Mouse (Mus musculus) liver, embryonic 15.5 days (tissue): ENCODE results near the gene Scpep1. TPM values are rescaled to one million over a fixed set of nuclear protein-coding genes. Genes with fewer than 3 reads are reported as not detected.
"Not testable (repeated sequence)": the region's sequence is repeated elsewhere in the genome, so short reads cannot be mapped to it uniquely, and the experiment has no call there.

ENCODE experiments used
- ATAC-seq: fragments of 200-750 bp; cut with Nextera tagmentation; 2 replicates; pipeline ENCODE4 v1.8.0; 2017; ENCODE audit warnings: moderate number of reproducible peaks, mild to moderate bottlenecking, moderate library complexity; ENCODE audit not compliant: insufficient read depth
- H3K27ac ChIP-seq: fragments of 300-500 bp; sonication (generic); replicated peaks from 2 replicates; pipeline ENCODE4 v1.5.1; 2015; ENCODE audit warnings: mild to moderate bottlenecking, inconsistent platforms
- H3K27me3 ChIP-seq: fragments of 300-500 bp; sonication (generic); 2 replicates; pipeline ENCODE4 v1.6.1; 2015; ENCODE audit warnings: mild to moderate bottlenecking, inconsistent platforms
- H3K36me3 ChIP-seq: fragments of 300-500 bp; sonication (generic); replicated peaks from 2 replicates; pipeline ENCODE4 v1.6.1; 2015; ENCODE audit warnings: moderate library complexity, mild to moderate bottlenecking, inconsistent platforms
- H3K4me1 ChIP-seq: fragments of 300-500 bp; sonication (generic); replicated peaks from 2 replicates; pipeline ENCODE4 v1.6.1; 2015; ENCODE audit warnings: inconsistent platforms
- H3K4me2 ChIP-seq: fragments of 300-500 bp; sonication (generic); 2 replicates; pipeline ENCODE4 v1.6.1; 2015; ENCODE audit warnings: moderate library complexity, mild to moderate bottlenecking, inconsistent platforms
- H3K4me3 ChIP-seq: fragments of 300-500 bp; sonication (generic); replicated peaks from 2 replicates; pipeline ENCODE4 v1.5.1; 2015; ENCODE audit warnings: mild to moderate bottlenecking, inconsistent platforms
- H3K9ac ChIP-seq: fragments of 300-500 bp; sonication (generic); 2 replicates; pipeline ENCODE4 v1.6.1; 2015; ENCODE audit warnings: moderate library complexity, mild to moderate bottlenecking, inconsistent platforms
- H3K9me3 ChIP-seq: fragments of 300-500 bp; sonication (generic); replicated peaks from 2 replicates; pipeline ENCODE4 v1.6.1; 2016; ENCODE audit warnings: inconsistent platforms
- WGBS: fragments of 180-500 bp; shearing (Covaris S2); methylation state at CpG from one replicate; pipeline ENCODE4 v1.1.7; 2015; ENCODE audit warnings: mixed read lengths; ENCODE audit not compliant: insufficient replicate concordance; 5-methylcytosine and 5-hydroxymethylcytosine counted together
- polyA plus RNA-seq: library from polyadenylated mRNA; unstranded; fragments of >200 nt; fragmentation: Nextera tagmentation; extraction: Ambion mirVana; gene quantifications from 2 replicates; pipeline ENCODE4 v1.2.1, GENCODE M21; 2015

Scpep1 gene
- polyA plus RNA-seq, 1 experiment from 2014 or later = 47.8 TPM

GRCm38 (mm10) chr11:88997343-88997742 is 42.1 kb upstream of the Scpep1 start:
- not testable (repeated sequence) for ATAC-seq, H3K4me3 ChIP-seq, H3K27me3 ChIP-seq, H3K9ac ChIP-seq, H3K36me3 ChIP-seq, H3K9me3 ChIP-seq, H3K4me2 ChIP-seq, H3K27ac ChIP-seq
- peaks cover 57% of the 10 kb centered on the region for H3K4me1 ChIP-seq
- 67% methylated on average over 5 of the region's 5 CpGs for WGBS

- Histone ChIP-seq H3K27ac (no peak overlapping the region; the same call in 1 of the 2 replicates), H3K9me3 (no peaks in the 10 kb centered on the region), H3K4me1 (peaks cover 49% of the 10 kb centered on the region), H3K4me3 (no peak overlapping the region), H3K27me3 (no peaks in the 10 kb centered on the region), H3K4me2 (no peak overlapping the region), H3K36me3 (no peaks in the 10 kb centered on the region), H3K9ac (no peak overlapping the region)
- ATAC-seq = no peak
- WGBS = 47% methylated on average over 7 of the region's 7 CpGs
Measured at GRCm38 (mm10) chr11:88996427-88996826, 41.2 kb upstream of the Scpep1 start.

- Histone ChIP-seq H3K27me3 (no peaks in the 10 kb centered on the region), H3K9ac (no peak overlapping the region), H3K27ac (no peak overlapping the region), H3K4me1 (peaks cover 41% of the 10 kb centered on the region), H3K36me3 (0 out of 2 replicates have a peak, but pooled peaks cover 5% of the 10 kb centered on the region), H3K9me3 (no peaks in the 10 kb centered on the region), H3K4me2 (no peak overlapping the region), H3K4me3 (no peak overlapping the region)
- 81% methylated on average over 2 of the region's 2 CpGs for WGBS
- no peak for ATAC-seq
Measured at GRCm38 (mm10) chr11:88995616-88996015, 40.4 kb upstream of the Scpep1 start.

- Histone ChIP-seq H3K27me3 (no peaks in the 10 kb centered on the region), H3K9ac (no peak overlapping the region), H3K4me3 (no peak overlapping the region), H3K4me1 (peaks cover 39% of the 10 kb centered on the region), H3K9me3 (no peaks in the 10 kb centered on the region), H3K4me2 (no peak overlapping the region), H3K27ac (no peak overlapping the region), H3K36me3 (0 out of 2 replicates have a peak, but pooled peaks cover 5% of the 10 kb centered on the region)
- WGBS = 55% methylated on average over 7 of the region's 7 CpGs
- no peak for ATAC-seq
Measured at GRCm38 (mm10) chr11:88994492-88994891, 39.2 kb upstream of the Scpep1 start.

- H3K9ac ChIP-seq = no peak overlapping the region
- 13% methylated on average over 5 of the region's 5 CpGs for WGBS
Measured at GRCm38 (mm10) chr11:88993625-88994024, 38.4 kb upstream of the Scpep1 start.

GRCm38 (mm10) chr11:88993186-88993585 is 37.9 kb upstream of the Scpep1 start:
- WGBS = 49% methylated on average over 7 of the region's 7 CpGs
- Histone ChIP-seq H3K4me3 (no peak overlapping the region), H3K9ac (no peak overlapping the region), H3K36me3 (0 out of 2 replicates have a peak, but pooled peaks cover 5% of the 10 kb centered on the region), H3K4me2 (no peak overlapping the region), H3K27me3 (no peaks in the 10 kb centered on the region), H3K4me1 (peaks cover 29% of the 10 kb centered on the region), H3K9me3 (no peaks in the 10 kb centered on the region), H3K27ac (no peak overlapping the region)
- ATAC-seq = no peak

More at GRCm38 (mm10) chr11:88993625-88994024, 38.4 kb upstream of the Scpep1 start:
- H3K9me3 ChIP-seq = no peaks in the 10 kb centered on the region
- H3K36me3 ChIP-seq = 0 out of 2 replicates have a peak, but pooled peaks cover 5% of the 10 kb centered on the region
- H3K27me3 ChIP-seq = no peaks in the 10 kb centered on the region
- no peak overlapping the region for H3K4me3 ChIP-seq
- no peak overlapping the region for H3K4me2 ChIP-seq
- H3K27ac ChIP-seq = no peak overlapping the region
- ATAC-seq = no peak
- peaks cover 34% of the 10 kb centered on the region for H3K4me1 ChIP-seq

GRCm38 (mm10) chr11:88989530-88989929 is 34.3 kb upstream of the Scpep1 start:
- Histone ChIP-seq H3K36me3 (peaks cover 17% of the 10 kb centered on the region; the same call in 1 of the 2 replicates), H3K4me2 (no peak overlapping the region), H3K4me1 (peaks cover 10% of the 10 kb centered on the region; the same call in 1 of the 2 replicates), H3K27me3 (no peaks in the 10 kb centered on the region), H3K27ac (no peak overlapping the region), H3K4me3 (no peak overlapping the region), H3K9ac (no peak overlapping the region), H3K9me3 (no peaks in the 10 kb centered on the region)
- 29% methylated on average over 5 of the region's 5 CpGs for WGBS
- peak; percentile 78 for ATAC-seq

GRCm38 (mm10) chr11:88988956-88989355 is 33.7 kb upstream of the Scpep1 start:
- H3K9ac ChIP-seq = no peak overlapping the region
- 61% methylated on average over 5 of the region's 5 CpGs for WGBS
- ATAC-seq = no peak
- H3K27ac ChIP-seq = no peak overlapping the region
- H3K4me2 ChIP-seq = no peak overlapping the region
- no peaks in the 10 kb centered on the region for H3K27me3 ChIP-seq
- H3K4me3 ChIP-seq = no peak overlapping the region
- H3K9me3 ChIP-seq = no peaks in the 10 kb centered on the region
- H3K36me3 ChIP-seq = peaks cover 17% of the 10 kb centered on the region
- H3K4me1 ChIP-seq = peaks cover 6% of the 10 kb centered on the region; the same call in 1 of the 2 replicates

GRCm38 (mm10) chr11:88986616-88987015 is 31.4 kb upstream of the Scpep1 start:
- Histone ChIP-seq H3K4me2 (no peak overlapping the region), H3K9me3 (no peaks in the 10 kb centered on the region), H3K4me3 (no peak overlapping the region), H3K27ac (no peak overlapping the region), H3K9ac (no peak overlapping the region), H3K36me3 (peaks cover 17% of the 10 kb centered on the region), H3K27me3 (no peaks in the 10 kb centered on the region), H3K4me1 (peaks cover 13% of the 10 kb centered on the region)
- ATAC-seq = no peak
- 72% methylated on average over 10 of the region's 10 CpGs for WGBS

GRCm38 (mm10) chr11:88981337-88981736 is 26.1 kb upstream of the Scpep1 start:
- ATAC-seq = no peak
- H3K4me2 ChIP-seq = no peak overlapping the region
- no peaks in the 10 kb centered on the region for H3K9me3 ChIP-seq
- H3K27ac ChIP-seq = no peak overlapping the region
- no peak overlapping the region for H3K9ac ChIP-seq
- no peak overlapping the region for H3K4me3 ChIP-seq
- H3K27me3 ChIP-seq = no peaks in the 10 kb centered on the region
- WGBS = 52% methylated on average over 8 of the region's 8 CpGs
- peaks cover 12% of the 10 kb centered on the region for H3K4me1 ChIP-seq
- H3K36me3 ChIP-seq = peaks cover 14% of the 10 kb centered on the region

GRCm38 (mm10) chr11:88977188-88977587 is 21.9 kb upstream of the Scpep1 start:
- Histone ChIP-seq H3K4me3 (no peak overlapping the region), H3K27ac (no peak overlapping the region), H3K9me3 (no peaks in the 10 kb centered on the region), H3K4me1 (peaks cover 18% of the 10 kb centered on the region), H3K27me3 (no peaks in the 10 kb centered on the region), H3K9ac (no peak overlapping the region), H3K4me2 (no peak overlapping the region), H3K36me3 (peaks cover 3% of the 10 kb centered on the region; the same call in 1 of the 2 replicates)
- no peak for ATAC-seq
- WGBS = 69% methylated on average over 5 of the region's 5 CpGs

- ATAC-seq = no peak
- WGBS = 72% methylated on average over 2 of the region's 2 CpGs
Measured at GRCm38 (mm10) chr11:88976320-88976719, 21.1 kb upstream of the Scpep1 start.

More at GRCm38 (mm10) chr11:88976320-88976719, 21.1 kb upstream of the Scpep1 start:
- no peaks in the 10 kb centered on the region for H3K27me3 ChIP-seq
- peaks cover 13% of the 10 kb centered on the region for H3K4me1 ChIP-seq
- H3K9ac ChIP-seq = no peak overlapping the region
- no peaks in the 10 kb centered on the region for H3K9me3 ChIP-seq
- no peak overlapping the region for H3K4me2 ChIP-seq
- H3K27ac ChIP-seq = no peak overlapping the region
- no peak overlapping the region for H3K4me3 ChIP-seq
- H3K36me3 ChIP-seq = peaks cover under 1% of the 10 kb centered on the region; the same call in 1 of the 2 replicates
